Mouse (Mus musculus) embryonic facial prominence, embryonic 15.5 days (tissue): ENCODE results near the gene Dusp6. TPM values are rescaled to one million over a fixed set of nuclear protein-coding genes. Genes with fewer than 3 reads are reported as not detected.

Source experiments
- ATAC-seq: fragments of 200-750 bp; cut with Nextera tagmentation; 2 replicates; pipeline ENCODE4 v1.8.0; 2017; ENCODE audit warnings: low read depth, moderate TSS enrichment; ENCODE audit not compliant: insufficient number of reproducible peaks, low FRiP score, low TSS enrichment
- H3K27ac ChIP-seq: fragments of 300-500 bp; sonication (generic); replicated peaks from 2 replicates; pipeline ENCODE4 v1.5.1; 2015; ENCODE audit warnings: mild to moderate bottlenecking, inconsistent platforms
- H3K27me3 ChIP-seq: fragments of 300-500 bp; sonication (generic); 2 replicates; pipeline ENCODE4 v1.6.1; 2015; ENCODE audit warnings: inconsistent platforms
- H3K36me3 ChIP-seq: fragments of 300-500 bp; sonication (generic); 2 replicates; pipeline ENCODE4 v1.6.1; 2015; ENCODE audit warnings: mild to moderate bottlenecking, inconsistent platforms
- H3K4me1 ChIP-seq: fragments of 300-500 bp; sonication (generic); 2 replicates; pipeline ENCODE4 v1.6.1; 2015; ENCODE audit warnings: inconsistent platforms
- H3K4me2 ChIP-seq: fragments of 300-500 bp; sonication (generic); replicated peaks from 2 replicates; pipeline ENCODE4 v1.6.1; 2015; ENCODE audit warnings: mild to moderate bottlenecking, inconsistent platforms
- H3K4me3 ChIP-seq: fragments of 300-500 bp; sonication (generic); replicated peaks from 2 replicates; pipeline ENCODE4 v1.5.1; 2015; ENCODE audit warnings: mild to moderate bottlenecking, inconsistent platforms
- H3K9ac ChIP-seq: fragments of 300-500 bp; sonication (generic); 2 replicates; pipeline ENCODE4 v1.6.1; 2015; ENCODE audit warnings: inconsistent platforms
- H3K9me3 ChIP-seq: fragments of 300-500 bp; sonication (generic); replicated peaks from 2 replicates; pipeline ENCODE4 v1.6.1; 2016; ENCODE audit warnings: inconsistent platforms
- WGBS: fragments of 180-500 bp; shearing (Covaris S2); methylation state at CpG from one replicate; pipeline ENCODE4 v1.1.7; 2015; 5-methylcytosine and 5-hydroxymethylcytosine counted together
- polyA plus RNA-seq: library from polyadenylated mRNA; unstranded; fragments of >200 nt; fragmentation: Nextera tagmentation; extraction: Ambion mirVana; gene quantifications from 2 replicates; pipeline ENCODE4 v1.2.1, GENCODE M21; 2015

Gene Dusp6
- polyA plus RNA-seq, 1 experiment from 2014 or later = 65.2 TPM

DNA sequence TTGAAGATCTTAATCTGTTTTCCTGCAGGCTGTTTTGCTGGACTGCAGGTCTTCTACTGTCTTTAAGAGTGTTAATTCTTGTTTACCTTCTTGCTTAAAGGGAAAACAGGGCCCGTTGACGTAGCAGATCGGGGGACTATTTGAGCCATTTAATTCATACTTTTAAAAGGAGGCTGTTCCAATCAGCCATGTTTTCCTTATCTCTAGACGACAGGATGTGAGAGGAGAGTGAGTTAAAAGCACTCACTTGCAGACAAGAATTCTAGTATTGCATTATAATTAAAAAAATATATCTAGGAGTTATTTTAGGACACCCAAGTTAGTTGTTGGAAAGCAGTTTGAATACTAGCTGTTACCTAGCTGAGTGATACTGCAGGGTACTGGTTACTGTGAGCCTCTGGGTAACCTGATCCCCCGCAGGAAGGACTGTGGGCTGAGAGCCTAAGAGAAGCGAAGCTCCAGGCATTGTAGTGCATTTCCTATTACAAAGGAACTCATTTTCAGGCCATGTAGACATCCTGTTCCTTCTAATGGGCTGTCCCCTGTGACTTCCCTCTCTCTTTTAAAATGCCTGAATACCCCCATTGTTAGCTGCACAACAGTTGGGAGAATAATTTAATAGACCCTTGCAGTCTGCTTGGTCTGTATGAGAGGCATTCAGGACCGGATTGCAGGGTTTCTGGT is 2.1 kb downstream of the Dusp6 start:
- WGBS = 11% methylated on average over 7 of the region's 7 CpGs
- Histone ChIP-seq H3K27me3 (no peaks in the 10 kb centered on the region), H3K4me2 (peak overlapping the region; percentile 89), H3K27ac (peak overlapping the region; percentile 98), H3K4me1 (peaks cover 47% of the 10 kb centered on the region), H3K36me3 (no peaks in the 10 kb centered on the region), H3K4me3 (peak overlapping the region; percentile 70), H3K9me3 (no peaks in the 10 kb centered on the region), H3K9ac (peak overlapping the region; percentile 81)
- ATAC-seq = no peak

DNA sequence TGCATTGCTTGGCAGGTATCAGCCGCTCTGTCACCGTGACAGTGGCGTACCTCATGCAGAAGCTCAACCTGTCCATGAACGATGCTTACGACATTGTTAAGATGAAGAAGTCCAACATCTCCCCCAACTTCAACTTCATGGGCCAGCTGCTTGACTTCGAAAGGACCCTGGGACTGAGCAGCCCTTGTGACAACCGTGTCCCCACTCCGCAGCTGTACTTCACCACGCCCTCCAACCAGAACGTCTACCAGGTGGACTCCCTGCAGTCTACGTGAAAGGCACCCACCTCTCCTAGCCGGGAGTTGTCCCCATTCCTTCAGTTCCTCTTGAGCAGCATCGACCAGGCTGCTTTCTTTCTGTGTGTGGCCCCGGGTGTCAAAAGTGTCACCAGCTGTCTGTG is 3.0 kb downstream of the Dusp6 start:
- Histone ChIP-seq H3K9ac (peak overlapping the region; percentile 6; the same call in 1 of the 2 replicates), H3K36me3 (no peaks in the 10 kb centered on the region), H3K4me2 (peak overlapping the region; percentile 89), H3K27me3 (no peaks in the 10 kb centered on the region), H3K27ac (peak overlapping the region; percentile 98), H3K4me3 (peak overlapping the region; percentile 70), H3K9me3 (no peaks in the 10 kb centered on the region), H3K4me1 (peaks cover 40% of the 10 kb centered on the region)
- ATAC-seq = no peak
- WGBS = 20% methylated on average over 14 of the region's 14 CpGs

DNA sequence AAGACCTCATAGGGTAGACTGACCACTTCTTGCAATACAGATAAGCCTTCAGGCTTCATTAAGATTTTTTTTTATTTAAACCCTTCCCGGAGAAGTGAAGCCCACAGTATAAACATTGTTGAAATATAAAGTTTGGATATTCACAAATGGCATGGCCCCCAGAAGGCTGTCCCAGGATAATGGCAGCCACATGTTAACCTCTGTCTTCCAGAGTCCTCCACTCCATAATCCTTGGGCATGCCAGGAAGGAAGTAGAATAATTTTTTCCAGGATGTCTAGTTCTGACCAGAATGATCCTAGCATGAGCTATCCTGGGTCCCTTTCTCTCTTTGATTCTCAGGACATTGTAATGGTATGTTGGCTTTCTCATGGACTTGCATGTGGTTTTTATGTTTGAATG is 4.6 kb downstream of the Dusp6 start:
- H3K4me2 ChIP-seq = peak overlapping the region; percentile 38
- H3K27ac ChIP-seq = peak overlapping the region; percentile 73
- no peak overlapping the region for H3K9ac ChIP-seq
- no peak for ATAC-seq
- no peaks in the 10 kb centered on the region for H3K9me3 ChIP-seq
- H3K27me3 ChIP-seq = no peaks in the 10 kb centered on the region
- WGBS = 23% methylated on average over 1 of the region's 1 CpGs
- H3K4me1 ChIP-seq = peaks cover 34% of the 10 kb centered on the region
- H3K4me3 ChIP-seq = 0 out of 2 replicates have a peak overlapping the region, but pooled peaks have one; percentile 2
- H3K36me3 ChIP-seq = no peaks in the 10 kb centered on the region

DNA sequence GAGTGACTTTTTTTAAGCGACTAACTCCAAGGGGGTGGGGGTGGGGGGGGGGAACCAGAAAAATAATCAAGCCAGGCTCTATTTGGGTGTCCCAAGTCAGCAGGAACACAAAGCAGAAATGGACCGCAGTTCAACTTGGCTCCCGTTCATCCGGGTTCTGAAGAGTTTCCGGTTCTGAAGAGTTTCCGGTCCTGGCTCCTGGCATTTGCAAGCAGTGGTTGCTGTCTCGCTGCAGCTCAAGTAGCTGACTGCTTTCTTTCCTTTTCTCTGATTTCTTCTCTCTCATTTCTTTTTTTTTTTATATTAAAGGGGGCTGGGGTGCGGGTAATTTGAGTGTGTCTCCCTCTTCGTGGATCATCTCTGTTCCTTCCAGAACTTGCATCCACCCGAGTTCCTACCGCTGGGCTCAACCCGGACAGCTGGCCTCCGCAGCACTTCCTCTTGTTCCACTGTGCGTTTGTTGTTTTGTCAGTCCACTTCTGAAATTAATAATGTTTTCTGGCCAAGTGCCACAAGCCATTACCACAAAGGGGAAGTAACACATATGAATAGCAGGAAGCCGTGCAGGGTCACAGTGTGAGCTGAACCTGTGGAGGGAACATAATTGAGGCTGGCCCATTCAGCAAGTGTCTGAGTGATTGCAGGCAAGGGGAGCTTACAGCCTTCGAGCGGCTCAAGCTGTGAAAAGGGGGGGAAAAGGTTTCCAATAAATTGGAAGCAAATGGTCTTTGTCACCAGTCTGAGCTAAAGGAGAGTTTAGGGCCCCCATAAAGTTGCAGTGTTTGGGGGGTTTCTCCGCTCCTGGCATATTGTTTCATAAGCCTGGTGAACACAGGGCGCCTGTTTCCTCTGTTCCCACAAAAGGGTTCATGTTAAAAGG is 5.6 kb downstream of the Dusp6 start:
- Histone ChIP-seq H3K4me1 (peaks cover 34% of the 10 kb centered on the region), H3K9ac (no peak overlapping the region), H3K4me2 (peak overlapping the region; percentile 38), H3K4me3 (peak overlapping the region; percentile 15), H3K27me3 (no peaks in the 10 kb centered on the region), H3K9me3 (no peaks in the 10 kb centered on the region), H3K36me3 (no peaks in the 10 kb centered on the region), H3K27ac (peak overlapping the region; percentile 73)
- ATAC-seq = peak; percentile 45; the same call in 1 of the 2 replicates
- 25% methylated on average over 19 of the region's 19 CpGs for WGBS

DNA sequence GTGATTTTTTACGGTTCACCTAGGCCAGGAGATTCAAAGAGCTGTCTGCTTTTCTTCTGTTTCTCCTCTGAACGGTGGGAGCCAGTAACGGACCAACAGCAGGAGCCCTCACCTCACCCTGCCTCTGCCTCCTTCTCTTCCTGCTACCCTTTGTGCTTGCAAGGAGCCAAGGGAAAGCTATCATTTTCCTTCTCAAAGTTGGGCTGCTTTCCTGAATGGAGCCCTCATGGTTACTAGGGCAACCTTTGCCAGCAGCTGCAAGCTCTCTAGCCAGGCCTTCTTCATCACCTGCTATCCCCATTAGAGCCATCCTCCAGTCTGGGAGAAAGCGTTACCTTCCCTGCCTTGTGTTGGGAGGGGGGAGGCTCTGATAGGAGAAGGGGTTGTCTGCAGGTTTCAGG is 6.3 kb downstream of the Dusp6 start:
- Histone ChIP-seq H3K4me3 (no peak overlapping the region), H3K9me3 (no peaks in the 10 kb centered on the region), H3K4me2 (no peak overlapping the region), H3K36me3 (no peaks in the 10 kb centered on the region), H3K9ac (no peak overlapping the region), H3K4me1 (peaks cover 33% of the 10 kb centered on the region), H3K27ac (peak overlapping the region; percentile 73), H3K27me3 (no peaks in the 10 kb centered on the region)
- ATAC-seq = peak; percentile 34; the same call in 1 of the 2 replicates
- WGBS = 16% methylated on average over 4 of the region's 4 CpGs

DNA sequence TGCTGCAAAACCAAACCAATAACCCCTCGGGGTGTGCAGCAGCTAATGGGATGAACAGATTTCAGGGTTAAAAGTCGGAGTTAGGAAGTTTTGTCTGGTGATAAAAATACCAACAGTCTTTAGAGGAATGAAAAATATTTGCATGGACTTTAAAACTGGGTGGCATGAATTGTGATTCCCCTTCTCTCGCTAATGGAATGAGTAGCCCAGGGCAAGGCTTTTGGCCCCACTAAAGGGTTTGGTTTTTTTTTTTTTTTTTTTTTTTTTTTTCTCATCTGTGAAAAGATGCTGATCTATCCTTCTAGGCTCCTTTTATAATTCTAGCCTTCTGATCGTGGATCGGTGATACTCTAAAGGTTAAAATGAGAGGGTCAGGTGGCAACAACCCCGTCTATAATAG is 6.7 kb downstream of the Dusp6 start:
- 52% methylated on average over 6 of the region's 6 CpGs for WGBS
- Histone ChIP-seq H3K4me2 (no peak overlapping the region), H3K27me3 (no peaks in the 10 kb centered on the region), H3K36me3 (no peaks in the 10 kb centered on the region), H3K4me1 (peaks cover 29% of the 10 kb centered on the region), H3K4me3 (no peak overlapping the region), H3K27ac (peak overlapping the region; percentile 73), H3K9me3 (no peaks in the 10 kb centered on the region), H3K9ac (no peak overlapping the region)
- ATAC-seq = no peak

DNA sequence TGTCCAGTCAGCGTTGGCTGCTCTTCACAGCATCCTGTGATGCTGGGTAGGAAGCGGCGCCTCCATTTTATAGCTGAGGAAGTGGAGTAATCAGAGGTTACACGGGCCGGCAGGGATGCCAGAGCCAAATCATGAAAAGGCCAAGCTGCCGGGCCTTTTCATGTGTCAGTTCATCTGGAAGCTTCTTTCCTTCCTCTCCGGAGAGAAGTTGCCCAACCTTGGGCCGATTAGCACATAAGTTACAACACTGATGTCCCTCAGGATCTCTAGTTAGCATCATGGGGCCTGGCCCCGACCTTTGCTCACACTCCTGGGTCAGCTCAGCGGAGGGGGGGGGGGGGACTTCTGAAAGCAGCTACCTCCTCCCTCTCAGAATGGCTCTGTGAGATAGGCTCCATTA is 7.4 kb downstream of the Dusp6 start:
- WGBS = 36% methylated on average over 10 of the region's 10 CpGs
- Histone ChIP-seq H3K36me3 (no peaks in the 10 kb centered on the region), H3K4me3 (no peak overlapping the region), H3K27ac (no peak overlapping the region), H3K27me3 (no peaks in the 10 kb centered on the region), H3K4me2 (no peak overlapping the region), H3K4me1 (peaks cover 26% of the 10 kb centered on the region), H3K9ac (no peak overlapping the region), H3K9me3 (no peaks in the 10 kb centered on the region)
- no peak for ATAC-seq

DNA sequence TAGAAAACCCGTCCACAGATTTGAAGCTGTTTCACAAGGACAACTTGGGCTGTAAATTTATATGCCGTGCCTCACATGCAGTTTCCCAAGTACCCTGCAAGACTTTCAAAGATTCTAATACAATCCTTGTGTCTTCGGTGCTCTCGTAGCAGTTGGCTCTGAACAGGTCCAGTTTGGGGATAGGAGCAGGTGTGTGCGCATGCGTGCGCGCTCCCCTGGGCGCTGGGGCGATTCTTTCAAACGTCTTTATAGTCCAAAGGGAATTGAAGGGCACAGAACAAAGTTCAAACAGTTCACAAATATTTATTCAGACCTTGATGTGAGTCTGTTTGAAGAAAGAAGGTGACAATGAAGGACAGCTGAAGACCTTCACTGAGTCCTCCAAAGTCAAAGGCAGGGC is 8.0 kb downstream of the Dusp6 start:
- 77% methylated on average over 11 of the region's 11 CpGs for WGBS
- Histone ChIP-seq H3K4me3 (no peak overlapping the region), H3K27ac (no peak overlapping the region)

DNA sequence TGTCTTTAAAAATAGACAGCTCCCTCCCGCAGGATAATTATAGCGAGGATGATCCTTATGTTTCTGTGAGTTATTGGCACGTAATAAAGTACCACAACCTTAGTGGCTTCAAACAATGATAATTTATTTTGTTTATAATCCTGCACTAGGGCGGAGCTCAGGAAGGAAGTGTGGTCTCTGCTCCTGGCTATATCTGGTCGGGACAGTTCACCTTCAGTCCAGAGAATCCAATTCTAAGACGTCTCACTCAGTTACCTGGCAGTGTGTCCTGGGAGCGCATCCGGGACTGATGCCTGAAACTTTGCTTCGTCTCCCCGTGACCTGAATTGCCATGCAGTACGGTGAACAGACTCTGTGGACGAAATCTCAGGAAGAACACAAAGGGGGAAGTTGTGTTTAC is 10.0 kb downstream of the Dusp6 start:
- no peak for ATAC-seq
- H3K27me3 ChIP-seq = no peaks in the 10 kb centered on the region
- peaks cover 16% of the 10 kb centered on the region for H3K4me1 ChIP-seq
- 79% methylated on average over 12 of the region's 12 CpGs for WGBS
- H3K27ac ChIP-seq = no peak overlapping the region
- no peak overlapping the region for H3K4me3 ChIP-seq
- H3K36me3 ChIP-seq = no peaks in the 10 kb centered on the region
- no peak overlapping the region for H3K9ac ChIP-seq
- H3K9me3 ChIP-seq = no peaks in the 10 kb centered on the region
- no peak overlapping the region for H3K4me2 ChIP-seq

More for the DNA sequence above, 8.0 kb downstream of the Dusp6 start:
- H3K27me3 ChIP-seq = no peaks in the 10 kb centered on the region
- no peaks in the 10 kb centered on the region for H3K36me3 ChIP-seq
- H3K9me3 ChIP-seq = no peaks in the 10 kb centered on the region
- ATAC-seq = no peak
- no peak overlapping the region for H3K9ac ChIP-seq
- peaks cover 22% of the 10 kb centered on the region for H3K4me1 ChIP-seq
- no peak overlapping the region for H3K4me2 ChIP-seq

DNA sequence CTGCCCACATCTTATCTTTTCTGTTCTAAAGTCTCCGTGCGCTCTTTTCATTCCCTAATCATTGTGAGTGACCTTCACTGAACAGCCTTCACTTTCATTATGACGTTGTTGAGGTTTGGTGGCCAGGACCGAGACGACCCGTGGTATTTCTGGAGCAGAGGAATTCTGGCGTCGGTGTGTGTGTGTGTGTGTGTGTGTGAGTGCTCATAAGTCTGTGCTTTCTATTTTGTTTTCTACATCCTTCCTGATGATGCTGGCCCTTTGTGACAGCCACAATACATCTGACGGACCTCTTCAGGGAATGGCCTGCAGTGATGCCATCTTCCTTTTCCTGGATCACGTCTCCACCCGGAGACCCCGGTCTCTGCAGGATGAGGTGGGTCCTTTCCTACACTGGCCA is 11.6 kb downstream of the Dusp6 start:
- no peak overlapping the region for H3K9ac ChIP-seq
- H3K27ac ChIP-seq = no peak overlapping the region
- H3K9me3 ChIP-seq = no peaks in the 10 kb centered on the region
- ATAC-seq = no peak
- H3K27me3 ChIP-seq = no peaks in the 10 kb centered on the region
- no peak overlapping the region for H3K4me2 ChIP-seq
- no peaks in the 10 kb centered on the region for H3K36me3 ChIP-seq
- 90% methylated on average over 12 of the region's 12 CpGs for WGBS
- H3K4me1 ChIP-seq = no peaks in the 10 kb centered on the region
- no peak overlapping the region for H3K4me3 ChIP-seq

DNA sequence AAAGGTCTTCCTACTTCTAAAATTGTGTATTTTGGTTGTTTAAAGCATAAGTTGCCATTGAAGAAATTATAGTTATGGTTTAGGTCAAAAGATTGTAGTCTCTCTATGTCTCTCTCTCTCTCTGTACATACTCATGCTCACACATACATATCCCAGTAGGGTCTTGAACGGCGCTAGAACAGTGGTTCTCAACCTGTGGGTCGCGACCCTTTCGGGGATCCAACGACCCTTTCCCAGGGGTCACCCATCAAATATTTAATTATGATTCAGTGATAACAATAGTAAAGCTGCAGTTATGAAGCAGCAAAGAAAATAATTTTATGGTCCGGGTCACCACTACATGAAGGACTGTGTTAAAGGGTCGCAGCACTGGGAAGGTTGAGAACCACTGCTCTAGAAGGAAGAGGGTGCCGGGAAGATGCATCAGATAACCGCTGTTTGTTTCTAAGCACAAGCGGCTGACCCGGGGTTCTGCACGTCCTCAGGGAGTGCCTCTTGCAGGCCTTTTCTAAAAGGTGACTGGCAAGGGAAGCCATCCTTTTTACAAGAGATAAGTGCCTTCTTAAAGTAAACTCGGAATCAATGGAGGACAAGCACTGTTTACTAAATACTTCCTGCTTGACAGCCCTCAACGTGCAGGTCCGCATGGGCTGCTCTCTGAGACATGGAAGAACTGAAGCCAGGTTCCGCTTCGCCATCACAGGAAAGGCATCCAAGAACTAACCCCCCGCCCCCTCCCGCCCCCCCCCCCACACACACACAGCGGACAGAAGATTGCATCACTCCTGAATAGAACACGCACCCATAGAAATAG is 16.2 kb downstream of the Dusp6 start:
- no peak for ATAC-seq
- Histone ChIP-seq H3K36me3 (no peaks in the 10 kb centered on the region), H3K27ac (no peak overlapping the region), H3K4me3 (no peak overlapping the region), H3K9me3 (no peaks in the 10 kb centered on the region), H3K9ac (no peak overlapping the region), H3K4me1 (no peaks in the 10 kb centered on the region), H3K27me3 (no peaks in the 10 kb centered on the region), H3K4me2 (no peak overlapping the region)
- WGBS = 81% methylated on average over 22 of the region's 22 CpGs
